In the genomic region with DNA sequence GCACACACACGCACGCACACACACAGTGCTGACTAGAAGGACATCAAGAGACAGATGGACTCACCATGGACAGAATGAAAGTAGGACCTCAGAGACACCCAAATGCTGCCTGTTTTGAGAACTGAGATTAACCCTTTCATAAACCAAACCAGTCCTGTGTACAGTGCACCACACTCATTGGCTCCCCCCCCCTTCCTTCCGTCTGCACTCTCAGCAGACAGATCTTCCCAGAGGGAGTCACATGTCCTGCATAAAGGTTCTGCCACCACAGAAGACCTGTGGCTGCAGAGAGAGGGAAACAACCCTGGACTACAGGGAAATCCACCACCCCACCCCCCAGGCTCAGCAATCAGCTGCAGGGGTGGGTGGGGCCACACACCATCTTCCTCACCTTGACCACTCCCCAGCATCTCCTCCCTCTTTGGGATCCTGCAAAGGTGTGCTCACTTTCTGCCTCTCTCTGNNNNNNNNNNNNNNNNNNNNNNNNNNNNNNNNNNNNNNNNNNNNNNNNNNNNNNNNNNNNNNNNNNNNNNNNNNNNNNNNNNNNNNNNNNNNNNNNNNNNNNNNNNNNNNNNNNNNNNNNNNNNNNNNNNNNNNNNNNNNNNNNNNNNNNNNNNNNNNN, we compare ENCODE assay signal across 11 mouse cellular contexts. TPM values are rescaled to one million over a fixed set of nuclear protein-coding genes. Genes with fewer than 3 reads are reported as not detected.
A peak's percentile ranks its signal among the peaks of the same experiment; 100 is the strongest.
DNase-seq lines count a peak whose midpoint lies in the region; ATAC-seq and TF ChIP-seq lines count a peak whose summit lies in the region.
"Had no signal": no experiment of that assay in that cellular context is flagged by ENCODE, and none has a peak within 500 bp of the region (broad histone marks: within the 10 kb centered on the region; RNA-seq: fewer than 3 reads in every experiment).

No protein-coding gene starts in this region.

- H3K36me3 ChIP-seq in ES-Bruce4 (ENCODE audit: control insufficient read depth, insufficient read depth, low read length, poor library complexity, severe bottlenecking) = no peaks in the 10 kb centered on the region
- H3K36me3 ChIP-seq in embryonic facial prominence, embryonic 11.5 days (replicated peaks; ENCODE audit: control insufficient read depth, insufficient read depth, low read depth, low read length) = no peaks in the 10 kb centered on the region
- H3K36me3 ChIP-seq in limb, embryonic 15.5 days = peaks cover 9% of the 10 kb centered on the region; the same call in 1 of the 2 replicates

- no peak overlapping the region for H3K27ac ChIP-seq in ES-Bruce4 (ENCODE audit: insufficient read depth, low read length)
- H3K27ac ChIP-seq in embryonic facial prominence, embryonic 11.5 days (replicated peaks; ENCODE audit: low read depth, low read length) = peak overlapping the region; percentile 84; the same call in 1 of the 2 replicates
- H3K27ac ChIP-seq in limb, embryonic 15.5 days = peak overlapping the region; percentile 93
- H3K27ac ChIP-seq: macrophage had no signal

- no peak overlapping the region for H3K4me2 ChIP-seq in embryonic facial prominence, embryonic 11.5 days (ENCODE audit: low read depth, low read length)
- no peak overlapping the region for H3K4me2 ChIP-seq in limb, embryonic 15.5 days

- no peak for TF ChIP-seq POLR2A in ES-Bruce4 (IDR thresholded peaks at IDR 0.05; ENCODE audit: insufficient read depth, low read length)

- no peak for ATAC-seq in embryonic facial prominence, embryonic 11.5 days (replicated peaks; ENCODE audit: insufficient number of reproducible peaks, low FRiP score, low TSS enrichment, low read depth)
- no peak for ATAC-seq in limb, embryonic 15.5 days (ENCODE audit: insufficient number of reproducible peaks, low FRiP score, low TSS enrichment, low read depth)
- ATAC-seq: forebrain, embryonic 14.5 days had no signal

- DNase-seq in kidney, adult 18-20 months = peak; percentile 21
- no peak for DNase-seq in kidney, postnatal 10 days
- DNase-seq in embryonic facial prominence, embryonic 11.5 days (ENCODE audit: low spot score) = no peak
- DNase-seq in left cerebral cortex, postnatal 14 days (ENCODE audit: low spot score in 2 of 2) = no peak
- DNase-seq in thymus, postnatal 14 days = no peak
- DNase-seq: adrenal gland, postnatal 25 days; cerebellum, postnatal 10 days had no signal

- H3K4me3 ChIP-seq in ES-Bruce4 (ENCODE audit: low read depth, low read length) = no peak overlapping the region
- no peak overlapping the region for H3K4me3 ChIP-seq in embryonic facial prominence, embryonic 11.5 days (ENCODE audit: low read depth, low read length)
- H3K4me3 ChIP-seq in limb, embryonic 15.5 days = no peak overlapping the region

- TF ChIP-seq CTCF in ES-Bruce4 (IDR thresholded peaks at IDR 0.05; ENCODE audit: low read depth, low read length) = no peak

- H3K27me3 ChIP-seq in ES-Bruce4 (ENCODE audit: control insufficient read depth, insufficient read depth, low read length, poor library complexity, severe bottlenecking) = no peaks in the 10 kb centered on the region
- H3K27me3 ChIP-seq in embryonic facial prominence, embryonic 11.5 days (ENCODE audit: control insufficient read depth, insufficient read depth, low read length) = no peaks in the 10 kb centered on the region
- no peaks in the 10 kb centered on the region for H3K27me3 ChIP-seq in limb, embryonic 15.5 days

- intact Hi-C loops in left cerebral cortex, postnatal 14 days (cut with DNase I) = no loop called here

- H3K9me3 ChIP-seq in ES-Bruce4 (replicated peaks; ENCODE audit: control insufficient read depth, insufficient read depth, low read length, poor library complexity, severe bottlenecking) = no peaks in the 10 kb centered on the region
- no peaks in the 10 kb centered on the region for H3K9me3 ChIP-seq in embryonic facial prominence, embryonic 11.5 days (replicated peaks; ENCODE audit: control insufficient read depth, low read length)
- H3K9me3 ChIP-seq in limb, embryonic 15.5 days = no peaks in the 10 kb centered on the region

- 0 out of 2 replicates have a peak, but pooled peaks have one; percentile 62 for TF ChIP-seq EP300 in ES-Bruce4 (IDR thresholded peaks at IDR 0.05; ENCODE audit: insufficient read depth, low read depth, low read length)

- 86% methylated on average over 3 of the region's 3 CpGs for WGBS in embryonic facial prominence, embryonic 11.5 days
- WGBS in limb, embryonic 15.5 days = 79% methylated on average over 3 of the region's 3 CpGs

- H3K9ac ChIP-seq in ES-Bruce4 (ENCODE audit: low read depth, poor library complexity, severe bottlenecking) = no peak overlapping the region
- no peak overlapping the region; the same call in 1 of the 2 replicates for H3K9ac ChIP-seq in embryonic facial prominence, embryonic 11.5 days (replicated peaks; ENCODE audit: low read length)
- no peak overlapping the region for H3K9ac ChIP-seq in limb, embryonic 15.5 days

- peaks cover 4% of the 10 kb centered on the region for H3K4me1 ChIP-seq in ES-Bruce4 (ENCODE audit: control insufficient read depth, insufficient read depth, low read length)
- peaks cover 7% of the 10 kb centered on the region for H3K4me1 ChIP-seq in embryonic facial prominence, embryonic 11.5 days (ENCODE audit: control insufficient read depth, insufficient read depth, low read length)
- peaks cover 85% of the 10 kb centered on the region for H3K4me1 ChIP-seq in limb, embryonic 15.5 days

RNA-seq across cellular contexts. Expression of gene Creb3l2, which starts 12.0 kb away (rescaled TPM):
- polyA plus RNA-seq in ES-Bruce4 (2011; ENCODE audit: insufficient read depth, insufficient read length, low read depth, missing spikeins) = 10.2 and 10.3 TPM in 2 replicates
- polyA plus RNA-seq in embryonic facial prominence, embryonic 11.5 days (2014; fragmentation: Nextera tagmentation; extraction: Ambion mirVana) = 16.3 TPM in 2 replicates
- polyA plus RNA-seq in limb, embryonic 15.5 days (2015; fragmentation: Nextera tagmentation; extraction: Ambion mirVana) = 29.9 and 35.0 TPM in 2 replicates
- total RNA-seq in left cerebral cortex, postnatal 14 days (2021) = 1 to 10 TPM; 6.7 to 8.1 TPM
